Mouse (Mus musculus) megakaryocyte, embryonic 14.5 days (primary cell): ENCODE data around the gene Nkd1. TPM values are rescaled to one million over a fixed set of nuclear protein-coding genes. Genes with fewer than 3 reads are reported as not detected.

Experiments used
- H3K27me3 ChIP-seq: replicated peaks from 2 replicates; pipeline ENCODE3; 2012; ENCODE audit warnings: inconsistent platforms
- H3K36me3 ChIP-seq: replicated peaks from 2 replicates; pipeline ENCODE3; 2012; ENCODE audit warnings: low read length, inconsistent platforms, mixed read lengths
- H3K4me1 ChIP-seq: 2 replicates; pipeline ENCODE4 v1.6.1; 2012; ENCODE audit warnings: inconsistent platforms
- H3K4me3 ChIP-seq: replicated peaks from 2 replicates; pipeline ENCODE3; 2012; ENCODE audit warnings: moderate library complexity, mild to moderate bottlenecking, inconsistent platforms
- H3K9me3 ChIP-seq: 2 replicates; pipeline ENCODE4 v1.6.1; 2012; ENCODE audit warnings: inconsistent platforms
- FLI1 ChIP-seq: IDR thresholded peaks from 2 replicates; pipeline ENCODE4 v1.6.1; 2012; ENCODE audit warnings: low read length, inconsistent platforms, mixed read lengths
- GATA1 ChIP-seq: IDR thresholded peaks from 3 replicates; pipeline ENCODE4 v1.6.1; 2012; ENCODE audit warnings: mixed read lengths, low read length, inconsistent platforms, borderline replicate concordance
- polyA plus RNA-seq: library from polyadenylated mRNA; stranded (reverse); fragments of >175 nt; gene quantifications from 2 replicates; pipeline ENCODE4 v1.2.3, GENCODE M21; 2012; ENCODE audit warnings: low replicate concordance; ENCODE audit not compliant: insufficient read depth

The Nkd1 gene
- polyA plus RNA-seq, 1 experiment = 1.3 TPM

DNA sequence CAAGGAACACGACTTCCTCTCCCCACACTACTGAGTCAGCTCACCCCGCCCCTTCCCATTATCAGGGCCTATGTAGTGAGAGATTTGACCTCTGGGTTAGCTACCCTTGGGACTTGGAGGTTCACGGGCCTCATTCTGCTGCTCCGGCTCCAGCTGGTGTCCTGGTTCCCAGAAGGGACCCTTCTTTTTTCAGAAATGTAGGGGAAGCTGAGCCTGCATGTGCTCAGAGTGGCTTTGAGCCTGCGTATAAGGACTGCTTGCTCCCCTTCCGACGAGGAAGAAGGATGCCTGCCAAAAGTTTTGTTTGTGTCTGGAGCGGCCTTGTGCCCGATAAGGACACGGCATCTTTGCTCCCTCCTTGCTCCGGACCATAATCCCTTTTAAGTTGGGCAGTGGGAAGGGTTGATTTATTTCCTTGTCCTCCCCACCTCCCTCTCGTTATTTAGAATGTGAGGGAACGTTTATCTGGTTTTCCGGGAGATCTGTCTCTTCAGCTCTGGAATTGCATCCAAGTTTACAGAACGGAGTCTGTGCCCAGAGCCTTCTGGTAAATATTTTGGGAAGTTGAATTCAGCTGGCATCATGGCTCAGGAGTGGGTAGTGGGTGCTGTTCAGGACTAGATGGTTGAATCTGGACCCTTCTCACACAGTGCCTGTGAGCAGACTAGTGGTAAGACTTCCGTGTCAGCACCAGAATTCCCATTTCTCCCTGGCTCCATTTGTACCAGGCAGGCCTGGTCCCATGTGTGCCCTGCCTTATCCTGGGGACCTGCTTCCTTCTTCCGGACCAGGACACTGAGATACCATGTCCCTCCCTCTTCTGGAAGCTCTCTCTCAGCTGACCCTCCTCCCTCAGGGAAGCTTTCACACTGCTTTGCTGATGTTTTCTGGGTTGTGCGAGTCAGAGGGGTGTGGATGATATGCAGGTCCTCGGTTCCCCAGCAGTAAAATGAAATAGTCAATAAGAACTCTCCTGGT lies 17.1 kb downstream of the Nkd1 start:
- Histone ChIP-seq H3K4me3 (no peak overlapping the region), H3K4me1 (peaks cover 14% of the 10 kb centered on the region), H3K9me3 (no peaks in the 10 kb centered on the region), H3K36me3 (no peaks in the 10 kb centered on the region), H3K27me3 (peaks cover 68% of the 10 kb centered on the region)
- no peak for TF ChIP-seq GATA1
- no peak for TF ChIP-seq FLI1

GRCm38 (mm10) chr8:88538976-88539371 lies 17.8 kb downstream of the Nkd1 start:
- H3K36me3 ChIP-seq = no peaks in the 10 kb centered on the region
- peaks cover 67% of the 10 kb centered on the region for H3K27me3 ChIP-seq
- no peaks in the 10 kb centered on the region for H3K9me3 ChIP-seq
- peaks cover 18% of the 10 kb centered on the region for H3K4me1 ChIP-seq
- no peak for TF ChIP-seq FLI1
- no peak for TF ChIP-seq GATA1
- H3K4me3 ChIP-seq = no peak overlapping the region

DNA sequence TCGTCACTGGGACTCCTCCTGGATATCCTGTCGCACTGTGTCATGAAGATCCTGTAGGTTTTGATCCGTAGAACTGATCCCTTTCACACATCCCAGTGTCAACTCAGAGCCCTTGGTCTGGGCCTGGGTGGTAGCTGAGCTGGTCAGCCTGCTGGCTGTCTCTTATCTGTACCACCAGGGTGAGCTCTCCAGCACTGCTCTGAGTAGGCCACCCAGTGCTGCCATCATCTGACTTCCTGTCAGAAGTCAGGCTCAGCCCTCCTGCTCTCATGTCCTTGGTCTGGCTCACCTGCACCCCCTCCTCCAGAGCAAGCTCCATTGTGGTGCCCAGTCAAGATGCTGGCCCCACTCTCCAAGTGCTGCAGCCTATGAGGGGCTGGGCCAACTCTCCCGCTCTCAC lies 18.8 kb downstream of the Nkd1 start:
- H3K36me3 ChIP-seq = no peaks in the 10 kb centered on the region
- no peaks in the 10 kb centered on the region for H3K9me3 ChIP-seq
- peaks cover 68% of the 10 kb centered on the region for H3K27me3 ChIP-seq
- peaks cover 18% of the 10 kb centered on the region for H3K4me1 ChIP-seq
- TF ChIP-seq GATA1 (no peak), FLI1 (no peak)
- H3K4me3 ChIP-seq = no peak overlapping the region

- H3K9me3 ChIP-seq = no peaks in the 10 kb centered on the region
- TF ChIP-seq FLI1 = no peak
- peaks cover 76% of the 10 kb centered on the region for H3K27me3 ChIP-seq
- peaks cover 17% of the 10 kb centered on the region for H3K4me1 ChIP-seq
- H3K4me3 ChIP-seq = no peak overlapping the region
- no peaks in the 10 kb centered on the region for H3K36me3 ChIP-seq
These were observed 21.6 kb downstream of the Nkd1 start for GRCm38 (mm10) chr8:88542596-88543213.

DNA sequence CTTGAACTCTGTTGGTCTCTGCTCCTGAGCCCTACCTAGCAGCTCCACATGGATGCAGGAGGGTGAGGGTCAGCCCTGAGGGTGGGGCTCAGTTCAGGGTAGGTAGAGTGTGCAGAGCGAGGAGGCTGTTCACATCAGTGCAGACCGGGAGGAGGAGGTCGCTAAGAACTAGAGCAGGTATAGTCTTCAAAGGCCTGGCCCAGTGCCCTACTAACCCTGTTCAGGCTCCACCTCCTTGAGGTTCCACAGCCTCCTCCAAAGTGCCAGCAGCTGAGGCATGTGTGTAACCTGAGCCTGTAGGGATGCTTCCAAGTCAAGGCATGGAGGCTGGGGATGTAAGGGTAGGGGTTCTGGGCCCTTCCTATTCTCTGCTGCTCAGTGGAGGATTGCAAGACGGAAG lies 23.5 kb downstream of the Nkd1 start:
- Histone ChIP-seq H3K27me3 (peaks cover 82% of the 10 kb centered on the region), H3K4me1 (peaks cover 14% of the 10 kb centered on the region), H3K9me3 (peaks cover 6% of the 10 kb centered on the region), H3K4me3 (no peak overlapping the region), H3K36me3 (no peaks in the 10 kb centered on the region)
- TF ChIP-seq FLI1 (no peak), GATA1 (no peak)

DNA sequence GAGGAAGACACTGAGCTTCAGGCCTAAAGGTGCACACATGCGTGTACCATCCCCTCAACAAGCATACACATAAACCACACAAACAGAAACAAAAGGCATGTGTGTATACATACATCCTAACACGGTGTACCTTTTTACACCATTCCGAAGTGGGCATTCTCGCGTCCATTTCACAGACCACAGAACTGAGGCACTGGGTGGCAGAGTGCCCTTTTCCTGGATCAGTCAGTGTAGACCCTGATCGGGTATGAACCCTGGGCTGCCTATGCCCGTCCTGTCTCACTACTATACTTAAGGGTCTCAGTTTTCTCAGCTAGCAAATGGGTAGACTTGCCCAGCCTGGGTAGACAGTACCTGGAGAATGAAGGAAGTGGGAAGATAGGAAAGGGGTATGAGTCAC lies 24.3 kb downstream of the Nkd1 start:
- Histone ChIP-seq H3K36me3 (no peaks in the 10 kb centered on the region), H3K4me1 (peaks cover 8% of the 10 kb centered on the region), H3K4me3 (no peak overlapping the region), H3K27me3 (peaks cover 87% of the 10 kb centered on the region), H3K9me3 (peaks cover 6% of the 10 kb centered on the region)
- TF ChIP-seq GATA1 = no peak
- no peak for TF ChIP-seq FLI1

DNA sequence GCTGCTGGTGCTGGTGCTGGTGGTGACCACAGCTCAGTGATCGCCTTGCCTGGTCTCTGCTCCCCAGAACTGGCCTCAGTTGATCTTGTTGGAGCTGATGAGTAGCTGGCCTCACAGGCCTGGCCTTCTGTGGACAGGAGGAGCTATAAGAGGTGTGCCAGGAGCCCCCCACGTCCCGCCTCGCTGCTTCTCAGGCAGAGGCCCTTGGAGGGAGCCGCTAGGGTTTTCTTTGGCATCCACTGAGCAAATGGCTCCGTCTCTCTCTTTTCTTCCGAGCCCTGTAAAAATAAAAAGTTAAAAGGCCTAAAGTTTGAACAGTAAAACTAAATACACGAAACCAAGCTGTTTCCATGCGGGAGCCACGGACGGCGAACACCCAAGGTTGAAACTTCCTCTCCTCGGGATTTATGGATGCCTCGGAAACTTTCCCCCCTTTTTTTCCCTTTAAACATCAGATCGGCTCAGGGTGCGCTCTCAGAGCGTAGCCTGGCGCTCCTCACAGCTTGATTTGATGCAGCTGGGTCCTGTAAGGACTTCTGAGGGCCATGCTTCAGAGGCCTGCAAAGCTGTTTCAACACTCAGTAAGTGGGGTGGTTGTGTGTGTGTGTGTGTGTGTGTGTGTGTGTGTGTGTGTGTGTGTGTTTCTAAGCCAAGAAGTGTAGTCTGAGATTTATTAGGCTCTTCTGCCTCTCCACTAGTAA lies 25.0 kb downstream of the Nkd1 start:
- H3K4me3 ChIP-seq = no peak overlapping the region
- H3K36me3 ChIP-seq = no peaks in the 10 kb centered on the region
- peaks cover 7% of the 10 kb centered on the region for H3K4me1 ChIP-seq
- TF ChIP-seq FLI1 = no peak
- TF ChIP-seq GATA1 = no peak
- H3K27me3 ChIP-seq = peaks cover 87% of the 10 kb centered on the region
- peaks cover 6% of the 10 kb centered on the region for H3K9me3 ChIP-seq

DNA sequence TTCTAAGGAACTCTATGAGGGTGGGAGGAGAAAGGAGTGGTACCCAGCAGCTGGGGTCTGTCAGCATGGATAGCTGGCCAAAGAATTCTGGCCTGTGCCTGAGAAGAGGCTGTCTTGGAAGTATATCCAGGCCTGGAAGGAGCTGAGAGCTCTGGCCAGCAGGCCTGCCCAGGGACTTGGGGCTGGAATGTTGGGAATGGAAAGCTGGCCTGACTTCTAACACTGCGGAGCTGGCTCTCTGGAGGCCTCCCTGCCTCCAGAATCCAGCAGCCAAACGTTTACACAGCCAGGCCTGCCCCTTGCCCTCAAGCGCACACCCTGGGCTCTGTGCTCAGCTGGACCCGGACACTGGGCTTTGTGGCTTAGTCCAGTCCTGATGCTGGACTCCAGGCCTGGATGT lies 34.5 kb downstream of the Nkd1 start:
- TF ChIP-seq GATA1 (no peak), FLI1 (no peak)
- H3K4me3 ChIP-seq = no peak overlapping the region
- no peaks in the 10 kb centered on the region for H3K9me3 ChIP-seq
- peaks cover 6% of the 10 kb centered on the region for H3K4me1 ChIP-seq
- peaks cover 84% of the 10 kb centered on the region for H3K27me3 ChIP-seq
- H3K36me3 ChIP-seq = no peaks in the 10 kb centered on the region

GRCm38 (mm10) chr8:88559985-88560473 lies 38.9 kb downstream of the Nkd1 start:
- no peaks in the 10 kb centered on the region for H3K9me3 ChIP-seq
- H3K36me3 ChIP-seq = no peaks in the 10 kb centered on the region
- peaks cover 32% of the 10 kb centered on the region for H3K4me1 ChIP-seq
- H3K27me3 ChIP-seq = peaks cover 70% of the 10 kb centered on the region
- H3K4me3 ChIP-seq = no peak overlapping the region
- TF ChIP-seq FLI1 = no peak
- no peak for TF ChIP-seq GATA1
